Mouse (Mus musculus): ENCODE results near the gene Rbm6. TPM values are rescaled to one million over a fixed set of nuclear protein-coding genes. Genes with fewer than 3 reads are reported as not detected.
A peak's percentile ranks its signal among the peaks of the same experiment; 100 is the strongest.

Rbm6 gene
- total and polyA plus RNA-seq, 2 experiments from 2014 or later, result 57.9 to 81.3 TPM

- no peak overlapping the region for H3K4me3 ChIP-seq (ENCODE audit: low read depth, low read length)
- H3K9me3 ChIP-seq (ENCODE audit: low read length), result no peaks in the 10 kb centered on the region
- H3K4me2 ChIP-seq (ENCODE audit: low read depth, low read length, poor library complexity, severe bottlenecking), result no peak overlapping the region
- TF ChIP-seq CTCF (IDR thresholded peaks at IDR 0.05), result peak; percentile 65
- 50% methylated on average over 4 of the region's 4 CpGs for WGBS
- ATAC-seq (ENCODE audit: low FRiP score) (peak; percentile 35; the same call in 1 of the 2 replicates), DNase-seq (ENCODE audit: low spot score) (peak; percentile 66)
- H3K36me3 ChIP-seq (ENCODE audit: insufficient read depth, low read length), result peaks cover 45% of the 10 kb centered on the region
- H3K27ac ChIP-seq (ENCODE audit: low read depth, low read length), result peak overlapping the region; percentile 80
- H3K27me3 ChIP-seq (ENCODE audit: insufficient read depth, low read length), result no peaks in the 10 kb centered on the region
- no peak overlapping the region for H3K9ac ChIP-seq (replicated peaks; ENCODE audit: low read length, poor library complexity, severe bottlenecking)
- peaks cover 22% of the 10 kb centered on the region for H3K4me1 ChIP-seq (ENCODE audit: insufficient read depth, low read length)
Measured at GRCm38 (mm10) chr9:107738841-107739202, 134.2 kb downstream of the Rbm6 start.

GRCm38 (mm10) chr9:107738020-107738840, 134.8 kb downstream of the Rbm6 start:
- Histone ChIP-seq H3K4me1 (ENCODE audit: insufficient read depth, low read length) (peaks cover 22% of the 10 kb centered on the region), H3K4me2 (ENCODE audit: low read depth, low read length, poor library complexity, severe bottlenecking) (no peak overlapping the region), H3K27me3 (ENCODE audit: insufficient read depth, low read length) (no peaks in the 10 kb centered on the region), H3K4me3 (ENCODE audit: low read depth, low read length) (no peak overlapping the region), H3K36me3 (ENCODE audit: insufficient read depth, low read length) (peaks cover 39% of the 10 kb centered on the region), H3K27ac (ENCODE audit: low read depth, low read length) (peak overlapping the region; percentile 80), H3K9ac (replicated peaks; ENCODE audit: low read length, poor library complexity, severe bottlenecking) (peak overlapping the region; percentile 19; the same call in 1 of the 2 replicates), H3K9me3 (ENCODE audit: low read length) (no peaks in the 10 kb centered on the region)
- DNase-seq (ENCODE audit: low spot score) (peak; percentile 90), ATAC-seq (ENCODE audit: low FRiP score) (peak; percentile 66)
- 18% methylated on average over 7 of the region's 7 CpGs for WGBS
- TF ChIP-seq CTCF (IDR thresholded peaks at IDR 0.05), result peak; percentile 98

GRCm38 (mm10) chr9:107736185-107736485, 136.9 kb downstream of the Rbm6 start:
- WGBS, result 2% methylated on average over 7 of the region's 7 CpGs
- H3K36me3 ChIP-seq (ENCODE audit: insufficient read depth, low read length), result peaks cover 20% of the 10 kb centered on the region
- H3K4me3 ChIP-seq (ENCODE audit: low read depth, low read length), result no peak overlapping the region
- H3K9me3 ChIP-seq (ENCODE audit: low read length), result no peaks in the 10 kb centered on the region
- ATAC-seq (ENCODE audit: low FRiP score) (no peak; the same call in 1 of the 2 replicates), DNase-seq (ENCODE audit: low spot score) (peak; percentile 63)
- 0 out of 2 replicates have a peak overlapping the region, but pooled peaks have one; percentile 24 for H3K9ac ChIP-seq (replicated peaks; ENCODE audit: low read length, poor library complexity, severe bottlenecking)
- H3K4me2 ChIP-seq (ENCODE audit: low read depth, low read length, poor library complexity, severe bottlenecking), result peak overlapping the region; percentile 39
- peak overlapping the region; percentile 87 for H3K27ac ChIP-seq (ENCODE audit: low read depth, low read length)
- H3K27me3 ChIP-seq (ENCODE audit: insufficient read depth, low read length), result no peaks in the 10 kb centered on the region
- TF ChIP-seq CTCF (IDR thresholded peaks at IDR 0.05), result no peak
- H3K4me1 ChIP-seq (ENCODE audit: insufficient read depth, low read length), result peaks cover 22% of the 10 kb centered on the region

- peak overlapping the region; percentile 87 for H3K27ac ChIP-seq (ENCODE audit: low read depth, low read length)
- ATAC-seq (ENCODE audit: low FRiP score), result peak; percentile 55
Measured at GRCm38 (mm10) chr9:107735356-107736184, 137.5 kb downstream of the Rbm6 start.

GRCm38 (mm10) chr9:107734567-107734971, 138.5 kb downstream of the Rbm6 start:
- Histone ChIP-seq H3K4me2 (ENCODE audit: low read depth, low read length, poor library complexity, severe bottlenecking) (no peak overlapping the region), H3K4me1 (ENCODE audit: insufficient read depth, low read length) (peaks cover 25% of the 10 kb centered on the region), H3K9me3 (ENCODE audit: low read length) (no peaks in the 10 kb centered on the region), H3K27me3 (ENCODE audit: insufficient read depth, low read length) (no peaks in the 10 kb centered on the region), H3K9ac (replicated peaks; ENCODE audit: low read length, poor library complexity, severe bottlenecking) (no peak overlapping the region), H3K27ac (ENCODE audit: low read depth, low read length) (peak overlapping the region; percentile 87), H3K36me3 (ENCODE audit: insufficient read depth, low read length) (peaks cover 7% of the 10 kb centered on the region; the same call in 1 of the 2 replicates), H3K4me3 (ENCODE audit: low read depth, low read length) (no peak overlapping the region)
- no peak for TF ChIP-seq CTCF (IDR thresholded peaks at IDR 0.05)
- no peak for ATAC-seq (ENCODE audit: low FRiP score)
- WGBS, result 21% methylated on average over 7 of the region's 7 CpGs
- DNase-seq (ENCODE audit: low spot score), result no peak

More at GRCm38 (mm10) chr9:107735356-107736184, 137.5 kb downstream of the Rbm6 start:
- Histone ChIP-seq H3K4me3 (ENCODE audit: low read depth, low read length) (peak overlapping the region; percentile 8; the same call in 1 of the 2 replicates), H3K9ac (replicated peaks; ENCODE audit: low read length, poor library complexity, severe bottlenecking) (peak overlapping the region; percentile 24), H3K27me3 (ENCODE audit: insufficient read depth, low read length) (no peaks in the 10 kb centered on the region), H3K4me1 (ENCODE audit: insufficient read depth, low read length) (peaks cover 22% of the 10 kb centered on the region), H3K36me3 (ENCODE audit: insufficient read depth, low read length) (peaks cover 15% of the 10 kb centered on the region), H3K9me3 (ENCODE audit: low read length) (no peaks in the 10 kb centered on the region), H3K4me2 (ENCODE audit: low read depth, low read length, poor library complexity, severe bottlenecking) (peak overlapping the region; percentile 39)
- no peak for DNase-seq (ENCODE audit: low spot score)
- WGBS, result 3% methylated on average over 15 of the region's 17 CpGs
- TF ChIP-seq CTCF (IDR thresholded peaks at IDR 0.05), result no peak; the same call in 1 of the 2 replicates

Data from midbrain, postnatal 0 days (tissue).